Mouse (Mus musculus) E14TG2a.4 (cell line): ENCODE results near the gene Tor1aip2.

Source experiments
- H3K27me3 ChIP-seq: 2 replicates; pipeline ENCODE4 v1.6.1; 2014; ENCODE audit warnings: low read length, control low read depth; ENCODE audit not compliant: insufficient read depth
- H3K36me3 ChIP-seq: 2 replicates; pipeline ENCODE4 v1.6.1; 2014; ENCODE audit warnings: low read length, control low read depth; ENCODE audit not compliant: insufficient read depth
- H3K4me1 ChIP-seq: replicated peaks from 2 replicates; pipeline ENCODE4 v1.6.1; 2014; ENCODE audit warnings: low read depth, low read length, control low read depth
- H3K4me3 ChIP-seq: replicated peaks from 2 replicates; pipeline ENCODE4 v1.5.1; 2014; ENCODE audit warnings: mild to moderate bottlenecking, low read length
- H3K9me3 ChIP-seq: 2 replicates; pipeline ENCODE4 v1.6.1; 2014; ENCODE audit warnings: low read length, control low read depth
- CTCF ChIP-seq: conservative IDR thresholded peaks from 2 replicates; pipeline ENCODE4 v1.5.1; 2014; ENCODE audit warnings: low read length
- NANOG ChIP-seq: IDR thresholded peaks from 2 replicates; pipeline ENCODE4 v1.6.1; 2014; ENCODE audit warnings: borderline replicate concordance, low read length, mixed read lengths
- POU5F1 ChIP-seq: IDR thresholded peaks from 2 replicates; pipeline ENCODE4 v1.6.1; 2014; ENCODE audit warnings: low read length, borderline replicate concordance

The Tor1aip2 gene

GRCm38 (mm10) chr1:156084603-156085002 lies 49.4 kb downstream of the Tor1aip2 start:
- H3K4me3 ChIP-seq: no peak overlapping the region
- H3K9me3 ChIP-seq: 0 out of 2 replicates have a peak, but pooled peaks cover 4% of the 10 kb centered on the region
- peaks cover 9% of the 10 kb centered on the region for H3K27me3 ChIP-seq
- TF ChIP-seq POU5F1 (no peak), CTCF (no peak), NANOG (no peak)
- H3K36me3 ChIP-seq: no peaks in the 10 kb centered on the region
- peaks cover 29% of the 10 kb centered on the region for H3K4me1 ChIP-seq

GRCm38 (mm10) chr1:156085770-156086169 lies 50.6 kb downstream of the Tor1aip2 start:
- Histone ChIP-seq H3K4me3 (no peak overlapping the region), H3K9me3 (no peaks in the 10 kb centered on the region), H3K27me3 (peaks cover 9% of the 10 kb centered on the region), H3K36me3 (no peaks in the 10 kb centered on the region), H3K4me1 (peaks cover 30% of the 10 kb centered on the region)
- TF ChIP-seq CTCF (peak; percentile 97), NANOG (no peak)

DNA sequence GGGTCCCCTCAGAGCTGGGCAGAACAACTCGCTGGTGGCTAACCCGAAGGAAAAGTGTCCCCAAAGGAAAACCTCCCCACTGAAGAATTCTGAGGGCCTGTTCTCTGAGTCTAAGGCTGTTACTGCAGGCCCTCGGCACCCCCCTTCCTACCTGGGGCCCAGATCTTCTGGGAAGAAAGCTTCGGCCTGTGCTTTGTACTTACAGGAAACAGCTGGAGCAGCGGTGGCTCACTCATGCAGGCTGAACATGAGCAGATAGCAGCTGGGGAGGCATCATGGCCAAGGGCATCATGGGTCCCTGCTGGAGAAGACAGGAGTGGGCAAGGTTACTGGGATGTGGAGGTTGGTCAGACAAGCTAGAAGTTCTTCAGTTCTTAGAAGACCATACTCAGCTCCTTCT lies 52.4 kb downstream of the Tor1aip2 start:
- Histone ChIP-seq H3K27me3 (peaks cover 9% of the 10 kb centered on the region), H3K9me3 (no peaks in the 10 kb centered on the region), H3K4me3 (no peak overlapping the region), H3K36me3 (no peaks in the 10 kb centered on the region), H3K4me1 (peaks cover 23% of the 10 kb centered on the region)
- TF ChIP-seq CTCF: no peak
- TF ChIP-seq POU5F1: no peak
- TF ChIP-seq NANOG: no peak

DNA sequence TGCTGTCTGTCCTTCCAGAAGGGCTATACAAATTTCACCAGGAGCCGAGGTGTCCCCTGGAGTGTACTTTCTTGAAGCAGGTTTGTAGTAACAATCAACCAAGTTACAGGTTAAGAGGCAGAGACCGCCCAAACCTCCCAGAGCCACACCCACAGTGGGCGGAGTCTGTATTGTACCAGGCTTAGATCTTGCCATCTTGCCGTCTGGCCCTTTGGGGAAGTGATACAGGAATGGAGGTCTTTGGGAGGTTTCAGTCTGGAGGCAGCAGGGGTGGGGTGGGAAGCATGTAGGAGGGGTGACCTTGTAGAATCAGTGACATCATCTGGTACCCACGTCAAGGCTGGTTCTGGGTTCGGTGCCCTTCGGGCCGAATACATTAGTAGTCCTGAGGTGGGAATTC lies 54.4 kb downstream of the Tor1aip2 start:
- H3K36me3 ChIP-seq: no peaks in the 10 kb centered on the region
- no peaks in the 10 kb centered on the region for H3K9me3 ChIP-seq
- peak overlapping the region; percentile 26; the same call in 1 of the 2 replicates for H3K4me3 ChIP-seq
- peaks cover 22% of the 10 kb centered on the region for H3K4me1 ChIP-seq
- peaks cover 6% of the 10 kb centered on the region for H3K27me3 ChIP-seq
- TF ChIP-seq CTCF (no peak), NANOG (no peak), POU5F1 (no peak)

DNA sequence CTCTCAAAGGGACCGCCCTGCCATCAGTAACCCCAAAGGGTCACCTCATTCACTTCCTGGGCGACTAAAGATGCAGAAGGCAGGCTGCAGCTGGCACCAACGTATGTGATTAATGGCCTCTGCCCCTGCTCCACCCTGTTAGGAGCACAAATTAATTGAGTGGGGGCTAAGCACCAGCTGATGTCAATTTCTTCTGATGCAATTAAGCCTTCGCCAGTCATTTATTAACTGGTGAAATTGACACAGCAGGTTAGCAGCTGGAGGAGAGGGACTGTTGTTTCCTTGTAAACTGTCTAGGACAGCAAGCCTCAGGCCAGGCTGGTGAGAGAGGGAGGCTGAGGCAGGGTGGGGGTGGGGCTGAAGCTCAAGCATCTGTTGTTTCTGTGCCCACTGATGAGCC lies 54.8 kb downstream of the Tor1aip2 start:
- peaks cover 6% of the 10 kb centered on the region for H3K27me3 ChIP-seq
- TF ChIP-seq NANOG (no peak), POU5F1 (no peak), CTCF (no peak)
- peaks cover 22% of the 10 kb centered on the region for H3K4me1 ChIP-seq

DNA sequence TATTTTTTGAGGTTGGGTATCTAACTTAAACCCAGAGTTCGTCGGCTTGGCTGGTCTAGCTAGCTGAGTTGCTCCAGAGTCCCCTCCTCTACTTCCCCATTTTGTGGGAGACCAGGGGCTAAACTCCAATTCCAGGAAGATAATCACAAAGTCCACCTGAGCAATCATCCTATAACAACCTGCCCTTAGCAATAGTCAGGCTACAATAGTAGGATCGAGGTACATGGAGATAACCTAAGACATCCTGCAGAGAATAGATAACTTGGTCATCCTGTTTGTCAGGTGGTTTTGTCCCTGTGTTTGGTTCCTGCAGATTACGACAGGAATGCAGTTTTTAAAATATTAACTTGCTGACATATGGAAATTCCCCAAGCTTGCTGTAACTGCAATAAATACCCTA lies 56.6 kb downstream of the Tor1aip2 start:
- TF ChIP-seq POU5F1: no peak
- TF ChIP-seq CTCF: no peak
- TF ChIP-seq NANOG: no peak
- no peaks in the 10 kb centered on the region for H3K9me3 ChIP-seq
- H3K27me3 ChIP-seq: peaks cover 6% of the 10 kb centered on the region
- H3K4me1 ChIP-seq: peaks cover 22% of the 10 kb centered on the region
- no peaks in the 10 kb centered on the region for H3K36me3 ChIP-seq
- H3K4me3 ChIP-seq: no peak overlapping the region

More for the DNA sequence above, 54.8 kb downstream of the Tor1aip2 start:
- Histone ChIP-seq H3K36me3 (no peaks in the 10 kb centered on the region), H3K9me3 (no peaks in the 10 kb centered on the region), H3K4me3 (peak overlapping the region; percentile 26; the same call in 1 of the 2 replicates)

DNA sequence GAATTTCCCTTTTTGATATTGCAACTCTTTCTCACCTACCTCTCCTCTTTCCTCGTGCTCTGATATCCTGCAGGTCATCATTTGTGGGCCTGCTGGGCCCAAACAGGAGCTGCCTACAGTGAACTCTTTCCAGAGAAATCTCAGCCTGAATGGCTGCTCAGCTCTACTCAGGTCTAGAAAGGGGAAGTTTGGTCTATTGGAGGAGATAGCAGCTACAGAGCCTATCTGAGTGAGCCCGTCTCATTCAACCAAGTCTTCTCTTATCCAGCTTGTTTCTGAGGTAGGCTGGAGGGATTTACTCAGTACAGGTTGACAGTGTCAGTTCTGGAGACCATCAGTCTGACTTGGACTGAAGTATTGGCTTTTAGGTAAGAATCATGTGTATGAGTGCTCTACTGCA lies 68.6 kb downstream of the Tor1aip2 start:
- H3K9me3 ChIP-seq: peaks cover 32% of the 10 kb centered on the region
- no peak for TF ChIP-seq POU5F1
- TF ChIP-seq NANOG: no peak
- no peak for TF ChIP-seq CTCF
- H3K4me3 ChIP-seq: no peak overlapping the region
- H3K4me1 ChIP-seq: peaks cover 13% of the 10 kb centered on the region
- H3K27me3 ChIP-seq: no peaks in the 10 kb centered on the region
- H3K36me3 ChIP-seq: no peaks in the 10 kb centered on the region

DNA sequence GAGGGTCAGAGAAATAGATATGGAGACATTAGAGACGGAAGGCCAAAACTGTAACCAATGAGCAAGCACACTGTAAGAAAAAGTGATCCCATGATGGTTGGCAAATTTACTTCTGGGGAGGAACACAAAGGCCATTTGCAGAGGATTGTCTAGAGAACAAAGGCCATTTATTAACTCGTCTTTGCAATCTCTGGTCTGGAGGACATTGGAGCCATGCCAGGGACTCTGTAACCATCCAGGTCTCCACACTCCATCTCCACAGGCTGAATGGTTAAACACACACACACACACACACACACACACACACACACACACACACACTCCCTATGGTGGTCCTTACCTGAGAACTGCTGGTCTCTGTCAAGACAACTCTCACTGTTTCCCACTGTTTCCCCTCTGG lies 70.2 kb downstream of the Tor1aip2 start:
- H3K36me3 ChIP-seq: no peaks in the 10 kb centered on the region
- peaks cover 18% of the 10 kb centered on the region for H3K9me3 ChIP-seq
- no peaks in the 10 kb centered on the region for H3K27me3 ChIP-seq
- TF ChIP-seq NANOG: no peak
- no peak for TF ChIP-seq POU5F1
- no peak for TF ChIP-seq CTCF
- H3K4me3 ChIP-seq: no peak overlapping the region
- H3K4me1 ChIP-seq: peaks cover 16% of the 10 kb centered on the region

GRCm38 (mm10) chr1:156107424-156107823 lies 72.2 kb downstream of the Tor1aip2 start:
- no peak overlapping the region for H3K4me3 ChIP-seq
- H3K9me3 ChIP-seq: no peaks in the 10 kb centered on the region
- peaks cover 32% of the 10 kb centered on the region for H3K4me1 ChIP-seq
- H3K27me3 ChIP-seq: peaks cover 9% of the 10 kb centered on the region
- H3K36me3 ChIP-seq: no peaks in the 10 kb centered on the region
- no peak for TF ChIP-seq CTCF
- no peak for TF ChIP-seq NANOG
